Mouse (Mus musculus) lung, adult 2 months (tissue): ENCODE measurements at regions not wholly inside any gene's neighbourhood (a gene's known extent, or its start where the extent isn't known, plus 50 kb on each side); places are given as distances from the start of the nearest gene placed in this dataset.

ENCODE experiments used
- DNase-seq: peaks from one replicate; pipeline ENCODE4 v3.0.0; 2022
- H3K4me1 ChIP-seq: fragments of 200-500 bp; 2 replicates; pipeline ENCODE4 v1.6.1; 2011; ENCODE audit warnings: low read length; ENCODE audit not compliant: control insufficient read depth, insufficient read depth
- H3K4me3 ChIP-seq: fragments of 200-500 bp; replicated peaks from 2 replicates; pipeline ENCODE3; 2011; ENCODE audit warnings: low read depth, mild to moderate bottlenecking, control low read depth, low read length; ENCODE audit errors: extremely low read depth
- CTCF ChIP-seq: fragments of 200-500 bp; IDR thresholded peaks from 2 replicates; pipeline ENCODE4 v1.5.1; 2011; ENCODE audit warnings: mild to moderate bottlenecking, low read length, control low read depth; ENCODE audit not compliant: insufficient read depth
- POLR2A ChIP-seq: fragments of 200-500 bp; IDR thresholded peaks from 2 replicates; pipeline ENCODE4 v1.6.1; 2011; ENCODE audit warnings: low read depth, mild to moderate bottlenecking, control low read depth, low read length, borderline replicate concordance; ENCODE audit errors: extremely low read depth
- WGBS: fragments of 180-500 bp; shearing (Covaris S2); methylation state at CpG from one replicate; pipeline ENCODE4 v1.1.7; 2018; 5-methylcytosine and 5-hydroxymethylcytosine counted together

- WGBS = 72% methylated on average over 3 of the region's 3 CpGs
- no peak overlapping the region for H3K4me3 ChIP-seq
- DNase-seq = no peak
- H3K4me1 ChIP-seq = 0 out of 2 replicates have a peak, but pooled peaks cover 2% of the 10 kb centered on the region
- TF ChIP-seq POLR2A (no peak), CTCF (no peak)
Measured at GRCm38 (mm10) chr13:107608996-107609503, 435.2 kb upstream of the Smim15 start.

DNA sequence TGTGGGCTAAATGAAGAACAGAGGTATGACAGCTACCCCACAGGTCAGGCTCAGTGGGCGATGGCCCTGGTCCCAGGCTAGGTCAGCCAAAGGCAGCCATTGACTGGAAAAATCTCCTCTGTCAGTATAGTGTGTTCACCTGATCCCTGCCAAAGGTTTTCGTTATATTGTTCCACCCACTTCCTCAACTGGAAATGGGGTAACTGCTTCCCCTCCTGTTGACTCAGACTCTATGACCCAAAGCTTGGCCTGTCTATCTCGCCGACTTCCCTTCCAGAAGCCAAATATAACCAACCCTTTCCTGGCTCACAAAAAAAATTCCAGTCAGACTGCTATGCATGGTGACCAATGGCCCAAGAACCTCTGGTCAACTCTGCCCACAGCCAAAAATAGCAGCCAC is 437.0 kb upstream of the Smim15 start:
- Histone ChIP-seq H3K4me1 (0 out of 2 replicates have a peak, but pooled peaks cover 2% of the 10 kb centered on the region), H3K4me3 (no peak overlapping the region)
- no peak for DNase-seq
- no peak for TF ChIP-seq POLR2A
- TF ChIP-seq CTCF = no peak
- WGBS = 38% methylated on average over 4 of the region's 4 CpGs

DNA sequence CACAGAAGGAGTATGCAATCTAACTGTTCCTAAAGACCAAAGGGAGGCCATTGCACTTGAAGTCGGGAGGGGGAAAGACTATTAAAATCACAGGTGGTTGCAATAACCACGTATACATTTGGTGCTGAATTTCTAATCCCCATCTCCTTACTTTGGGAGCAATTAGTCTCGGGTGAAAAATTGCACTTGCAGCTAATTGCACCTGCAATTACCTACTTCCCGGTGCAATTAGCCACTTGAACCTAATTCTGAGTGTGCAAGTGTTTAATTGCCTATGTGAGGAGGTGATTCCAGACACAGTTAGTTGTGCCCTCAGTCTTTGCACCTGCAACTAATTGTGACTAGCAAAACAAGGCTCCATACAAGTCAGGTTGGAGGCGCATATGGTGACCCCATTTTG is 442.1 kb upstream of the Smim15 start:
- H3K4me3 ChIP-seq = no peak overlapping the region
- no peak for TF ChIP-seq CTCF
- TF ChIP-seq POLR2A = no peak
- H3K4me1 ChIP-seq = peaks cover 3% of the 10 kb centered on the region
- WGBS = 90% methylated on average over 5 of the region's 5 CpGs
- no peak for DNase-seq

DNA sequence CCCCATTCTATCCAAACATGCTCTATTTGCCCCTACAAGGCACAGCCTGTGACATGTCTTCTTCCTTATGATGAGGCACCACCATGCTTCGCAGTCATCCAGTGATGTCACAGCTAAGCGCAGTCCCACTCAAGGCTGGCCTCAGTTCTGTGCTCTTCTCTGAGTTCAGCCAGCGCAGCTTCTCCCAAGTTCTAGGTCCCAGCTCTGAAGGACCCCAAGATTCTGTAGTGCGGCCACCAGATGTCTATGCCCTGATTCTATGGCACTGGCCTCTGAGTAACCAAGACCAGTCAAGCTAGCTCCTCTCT is 443.2 kb upstream of the Smim15 start:
- DNase-seq = no peak

DNA sequence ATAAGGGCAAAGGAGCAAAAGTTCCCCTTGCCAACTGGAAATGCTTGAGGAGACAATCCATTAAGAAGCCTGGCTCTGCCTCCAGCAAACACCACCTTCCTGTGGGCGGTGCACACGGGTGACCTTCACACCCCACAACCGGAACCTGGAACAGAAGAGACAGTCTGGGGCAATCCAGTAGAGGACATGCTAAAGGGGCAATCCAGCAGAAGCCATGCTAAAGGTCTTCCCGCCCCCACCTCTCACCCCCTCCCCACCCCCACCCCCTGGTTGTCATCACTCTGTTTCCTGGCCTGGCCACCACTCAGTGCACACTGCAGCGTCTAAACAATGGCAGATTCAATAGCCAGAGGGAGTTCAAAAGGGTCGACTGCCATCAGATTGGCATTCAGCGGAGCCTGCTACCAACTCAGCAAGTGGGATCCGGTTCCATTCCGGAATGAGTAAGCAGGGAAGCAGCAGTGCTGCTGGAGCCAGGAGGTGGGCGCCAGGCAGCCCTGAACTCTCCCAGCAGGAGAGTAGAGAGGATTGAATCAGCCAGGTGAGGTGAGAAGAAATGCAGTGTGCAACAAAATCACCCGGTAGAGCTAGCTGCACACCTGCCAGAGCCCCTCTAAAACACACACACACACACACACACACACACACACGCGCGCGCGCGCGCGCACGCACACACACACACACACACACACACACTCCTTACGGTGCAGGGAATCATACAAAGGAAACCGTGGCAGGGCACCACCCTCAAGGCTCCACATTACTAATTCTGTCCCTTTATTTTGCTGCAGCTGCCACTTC is 443.7 kb upstream of the Smim15 start:
- 30% methylated on average over 22 of the region's 22 CpGs for WGBS
- Histone ChIP-seq H3K4me3 (no peak overlapping the region), H3K4me1 (peaks cover 3% of the 10 kb centered on the region)
- DNase-seq = peak; percentile 32
- no peak for TF ChIP-seq CTCF
- TF ChIP-seq POLR2A = no peak

More for the DNA sequence above, 443.2 kb upstream of the Smim15 start:
- WGBS = 86% methylated on average over 4 of the region's 4 CpGs
- no peak for TF ChIP-seq CTCF
- no peak for TF ChIP-seq POLR2A
- Histone ChIP-seq H3K4me3 (no peak overlapping the region), H3K4me1 (peaks cover 3% of the 10 kb centered on the region)

- no peak for DNase-seq
- 37% methylated on average over 4 of the region's 4 CpGs for WGBS
- no peak for TF ChIP-seq POLR2A
- no peak for TF ChIP-seq CTCF
- H3K4me3 ChIP-seq = no peak overlapping the region
- H3K4me1 ChIP-seq = peaks cover 3% of the 10 kb centered on the region
Measured at GRCm38 (mm10) chr13:107599094-107599644, 445.1 kb upstream of the Smim15 start.

DNA sequence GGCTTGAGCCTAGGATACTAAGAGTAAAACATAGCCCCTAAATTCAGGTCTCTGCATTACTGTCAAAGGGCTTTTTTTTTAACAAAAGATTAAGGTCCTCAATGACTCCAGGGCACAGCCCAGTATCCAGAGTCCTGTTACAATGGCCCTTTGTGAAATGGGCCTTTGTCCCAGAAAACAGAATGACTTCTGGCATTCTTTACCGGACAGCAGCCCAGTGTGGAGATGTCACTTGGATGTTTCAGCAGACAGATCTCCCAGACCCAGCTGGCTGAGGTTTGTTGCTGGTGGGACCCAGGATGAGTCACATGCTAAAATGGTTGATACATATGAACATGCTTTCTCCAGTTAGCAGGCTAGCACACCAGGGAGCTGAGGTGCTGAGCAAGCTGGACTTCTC is 445.9 kb upstream of the Smim15 start:
- H3K4me3 ChIP-seq = no peak overlapping the region
- 48% methylated on average over 1 of the region's 1 CpGs for WGBS
- no peak for DNase-seq
- peaks cover 3% of the 10 kb centered on the region for H3K4me1 ChIP-seq
- TF ChIP-seq POLR2A (no peak), CTCF (no peak)

- H3K4me1 ChIP-seq = peaks cover 3% of the 10 kb centered on the region
- no peak overlapping the region for H3K4me3 ChIP-seq
- no peak for DNase-seq
- 74% methylated on average over 2 of the region's 2 CpGs for WGBS
- TF ChIP-seq POLR2A (no peak), CTCF (no peak)
Measured at GRCm38 (mm10) chr13:107597217-107597616, 447.0 kb upstream of the Smim15 start.

DNA sequence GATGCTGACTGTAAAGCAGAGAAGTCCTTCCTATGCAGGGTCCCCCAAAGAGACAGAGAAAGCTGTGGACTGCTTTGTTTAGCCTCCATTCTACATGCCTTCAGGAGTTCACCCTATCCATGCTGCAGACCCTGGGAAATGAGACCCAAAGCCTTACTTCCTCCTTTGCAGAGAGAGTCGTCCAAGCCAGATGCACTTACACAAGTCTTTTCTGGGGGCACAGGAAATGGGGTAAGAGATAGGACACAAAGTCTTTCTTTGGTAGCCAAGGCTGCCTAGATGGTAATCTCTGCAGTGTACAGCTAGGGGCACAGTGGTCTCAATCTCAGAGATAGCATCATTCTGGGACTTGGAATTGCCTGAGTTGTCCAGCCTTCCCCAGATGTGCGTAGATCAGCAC is 448.1 kb upstream of the Smim15 start:
- TF ChIP-seq POLR2A (no peak), CTCF (no peak)
- no peak for DNase-seq
- Histone ChIP-seq H3K4me1 (peaks cover 3% of the 10 kb centered on the region), H3K4me3 (no peak overlapping the region)
- 59% methylated on average over 2 of the region's 2 CpGs for WGBS

DNA sequence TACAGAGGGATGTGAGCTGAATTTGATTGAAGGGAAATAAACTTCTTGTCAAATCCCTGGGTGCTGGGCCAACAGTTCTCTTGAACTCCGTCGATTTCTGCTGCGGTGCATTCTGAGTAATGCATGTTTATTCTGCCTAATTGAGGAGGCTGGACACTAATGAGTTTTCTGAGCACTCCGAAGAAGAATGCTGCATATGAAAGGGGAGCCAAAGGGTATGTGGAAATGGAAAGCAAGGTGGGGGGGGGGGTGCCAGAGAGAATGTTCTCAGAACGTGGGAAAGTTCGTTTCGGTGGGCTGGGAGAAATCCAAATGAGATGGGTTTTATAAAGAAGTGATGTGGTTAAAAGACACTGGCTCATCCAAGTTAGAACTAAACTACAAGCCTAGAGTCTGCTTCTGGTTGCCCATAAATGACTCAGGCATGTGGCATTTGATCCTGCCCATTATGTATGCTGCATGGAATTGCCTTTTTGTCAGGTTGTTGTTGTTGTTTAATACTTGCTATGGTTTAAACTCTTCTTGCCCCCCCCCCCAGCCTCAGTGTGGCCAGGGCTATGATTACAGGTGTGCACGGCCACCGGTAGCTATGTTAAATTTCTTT is 455.7 kb upstream of the Smim15 start:
- 52% methylated on average over 9 of the region's 9 CpGs for WGBS
- Histone ChIP-seq H3K4me1 (no peaks in the 10 kb centered on the region; the same call in 1 of the 2 replicates), H3K4me3 (no peak overlapping the region)
- TF ChIP-seq POLR2A (no peak), CTCF (no peak)
- no peak for DNase-seq
